Mouse (Mus musculus) embryonic stem cell, embryonic (primary cell): ENCODE results near the gene Asb13.

Source experiments
- CTCF ChIA-PET, 4 experiments: fragments of 300-600 bp in 2 of 4; fragments of 350-600 bp in 2 of 4; sonication (Branson Sonifier 250); formaldehyde crosslinking; loops; one replicate each; lab custom pipeline; 2022; ENCODE audit warnings: inconsistent platforms in 2 of 4; lab: Charles Lee
- POLR2A ChIA-PET, 4 experiments: fragments of 300-600 bp in 2 of 4; fragments of 350-600 bp in 2 of 4; sonication (Branson Sonifier 250); formaldehyde crosslinking; loops; one replicate each; lab custom pipeline; 2022; ENCODE audit warnings: antibody characterized with exemption in 4 of 4, inconsistent platforms in 1 of 4; lab: Charles Lee

Asb13 gene

GRCm38 (mm10) chr13:3645919-3646318 lies 12.1 kb downstream of the Asb13 start:
- ChIA-PET POLR2A (interaction anchor here in 2 of 4 experiments (0.5 to 0.8 kb wide), 3 partner anchors 12 to 286 kb away, joined by 3 to 5 read pairs (median 4); partner anchors contain the start of gene Asb13 (in 1 of the 2)), CTCF (no interaction called here)

- POLR2A ChIA-PET, result no interaction called here
Observed at GRCm38 (mm10) chr13:3646566-3646965, 12.7 kb downstream of the Asb13 start.

GRCm38 (mm10) chr13:3650569-3650968 lies 16.7 kb downstream of the Asb13 start:
- CTCF ChIA-PET, result interaction anchor here in 1 of 4 experiments (0.6 kb wide), 1 partner anchor 413 kb away, joined by 3 read pairs; no protein-coding TSS in a partner anchor

More at GRCm38 (mm10) chr13:3646566-3646965, 12.7 kb downstream of the Asb13 start:
- CTCF ChIA-PET, result interaction anchor here in 1 of 4 experiments (0.6 to 1.5 kb wide), 2 partner anchors 10 to 19 kb away, joined by 3 read pairs; no protein-coding TSS in a partner anchor

GRCm38 (mm10) chr13:3654432-3654831 lies 20.6 kb downstream of the Asb13 start:
- POLR2A ChIA-PET, result no interaction called here

More at GRCm38 (mm10) chr13:3650569-3650968, 16.7 kb downstream of the Asb13 start:
- POLR2A ChIA-PET, result no interaction called here

GRCm38 (mm10) chr13:3659163-3660160 lies 25.6 kb downstream of the Asb13 start:
- ChIA-PET POLR2A (interaction anchor here in 1 of 4 experiments (0.7 to 1.3 kb wide), 2 partner anchors 58 to 124 kb away, joined by 4 to 6 read pairs; no protein-coding TSS in a partner anchor), CTCF (no interaction called here)

More at GRCm38 (mm10) chr13:3654432-3654831, 20.6 kb downstream of the Asb13 start:
- CTCF ChIA-PET, result no interaction called here

GRCm38 (mm10) chr13:3664241-3664640 lies 30.4 kb downstream of the Asb13 start:
- ChIA-PET CTCF (no interaction called here), POLR2A (no interaction called here)

GRCm38 (mm10) chr13:3665308-3665723 lies 31.5 kb downstream of the Asb13 start:
- ChIA-PET CTCF (interaction anchor here (0.5 to 2.6 kb wide), 65 partner anchors 8 to 1427 kb away, joined by 3 to 36 read pairs (median 4); partner anchors contain the start of gene Ucn3 (in 1 of the 4)), POLR2A (interaction anchor here in 2 of 4 experiments (0.8 to 1.2 kb wide), 3 partner anchors 228 to 245 kb away, joined by 3 to 6 read pairs (median 3); no protein-coding TSS in a partner anchor)

- ChIA-PET CTCF (interaction anchor here in 1 of 4 experiments (1.0 to 2.6 kb wide), 2 partner anchors 227 to 284 kb away, joined by 3 to 23 read pairs; no protein-coding TSS in a partner anchor), POLR2A (no interaction called here)
Observed at GRCm38 (mm10) chr13:3667288-3667873, 33.5 kb downstream of the Asb13 start.

GRCm38 (mm10) chr13:3668068-3668467 lies 34.2 kb downstream of the Asb13 start:
- ChIA-PET CTCF (no interaction called here), POLR2A (no interaction called here)

- ChIA-PET CTCF (interaction anchor here in 1 of 4 experiments (1.1 kb wide), 1 partner anchor 265 kb away, joined by 3 read pairs; no protein-coding TSS in a partner anchor), POLR2A (no interaction called here)
Observed at GRCm38 (mm10) chr13:3669611-3670010, 35.8 kb downstream of the Asb13 start.

GRCm38 (mm10) chr13:3670039-3670438 lies 36.2 kb downstream of the Asb13 start:
- CTCF ChIA-PET, result interaction anchor here in 1 of 4 experiments (1.1 kb wide), 1 partner anchor 265 kb away, joined by 3 read pairs; no protein-coding TSS in a partner anchor
- POLR2A ChIA-PET, result no interaction called here

GRCm38 (mm10) chr13:3673151-3673550 lies 39.3 kb downstream of the Asb13 start:
- ChIA-PET POLR2A (interaction anchor here in 2 of 4 experiments (0.5 to 0.7 kb wide), 2 partner anchors 159 to 221 kb away, joined by 3 read pairs; no protein-coding TSS in a partner anchor), CTCF (interaction anchor here in 3 of 4 experiments (0.7 to 1.3 kb wide), 2 partner anchors 7 kb away, joined by 3 read pairs; no protein-coding TSS in a partner anchor)

GRCm38 (mm10) chr13:3673622-3674021 lies 39.8 kb downstream of the Asb13 start:
- ChIA-PET CTCF (interaction anchor here (0.6 to 1.3 kb wide), 3 partner anchors 8 to 49 kb away, joined by 3 read pairs; no protein-coding TSS in a partner anchor), POLR2A (interaction anchor here in 1 of 4 experiments (0.7 kb wide), 1 partner anchor 221 kb away, joined by 3 read pairs; no protein-coding TSS in a partner anchor)

- POLR2A ChIA-PET, result interaction anchor here in 1 of 4 experiments (0.5 kb wide), 1 partner anchor 145 kb away, joined by 3 read pairs; no protein-coding TSS in a partner anchor
- CTCF ChIA-PET, result interaction anchor here in 1 of 4 experiments (1.2 kb wide), 1 partner anchor 10 kb away, joined by 3 read pairs; no protein-coding TSS in a partner anchor
Observed at GRCm38 (mm10) chr13:3675855-3676254, 42.0 kb downstream of the Asb13 start.

- ChIA-PET CTCF (interaction anchor here in 1 of 4 experiments (1.2 kb wide), 1 partner anchor 13 kb away, joined by 3 read pairs; no protein-coding TSS in a partner anchor), POLR2A (no interaction called here)
Observed at GRCm38 (mm10) chr13:3679098-3679497, 45.3 kb downstream of the Asb13 start.

GRCm38 (mm10) chr13:3686306-3686705 lies 52.5 kb downstream of the Asb13 start:
- ChIA-PET POLR2A (no interaction called here), CTCF (no interaction called here)

- POLR2A ChIA-PET, result no interaction called here
Observed at GRCm38 (mm10) chr13:3694599-3695343, 60.9 kb downstream of the Asb13 start.

More at GRCm38 (mm10) chr13:3694599-3695343, 60.9 kb downstream of the Asb13 start:
- CTCF ChIA-PET, result no interaction called here
